Mouse (Mus musculus): ENCODE measurements around the gene Olfr652. TPM values are rescaled to one million over a fixed set of nuclear protein-coding genes. Genes with fewer than 3 reads are reported as not detected.

The Olfr652 gene
- not detected in 2 replicates for polyA plus RNA-seq (2016; fragmentation: Nextera tagmentation; extraction: Ambion mirVana)

- no peak within 1 kb of the TSS for H3K27ac ChIP-seq
- ATAC-seq (ENCODE audit: insufficient number of reproducible peaks, insufficient read depth, low FRiP score, low TSS enrichment): no peak
- H3K9me3 ChIP-seq: no peaks in the 10 kb centered on the region
- no peak within 1 kb of the TSS for H3K4me3 ChIP-seq
- H3K36me3 ChIP-seq: no peaks in the 10 kb centered on the region
- H3K4me1 ChIP-seq: no peaks in the 10 kb centered on the region
- no peaks in the 10 kb centered on the region for H3K27me3 ChIP-seq
- H3K9ac ChIP-seq: no peak within 1 kb of the TSS
- no peak within 1 kb of the TSS for H3K4me2 ChIP-seq (replicated peaks)
Measured at GRCm38 (mm10) chr7:104560601-104561000, at the start of gene Olfr652. Gene Olfr652, plus strand, starts transcription at chr7:104560901.

GRCm38 (mm10) chr7:104549833-104550232 lies 10.9 kb upstream of the Olfr652 start, which contains the start of gene Olfr651:
Gene Olfr651, plus strand, starts transcription at chr7:104550133.
- Histone ChIP-seq H3K4me1 (no peaks in the 10 kb centered on the region), H3K9ac (no peak within 1 kb of the TSS), H3K27ac (no peak within 1 kb of the TSS), H3K4me3 (no peak within 1 kb of the TSS), H3K9me3 (no peaks in the 10 kb centered on the region), H3K4me2 (replicated peaks) (no peak within 1 kb of the TSS), H3K36me3 (no peaks in the 10 kb centered on the region), H3K27me3 (no peaks in the 10 kb centered on the region)
- 74% methylated on average over 5 of the region's 5 CpGs for WGBS
- ATAC-seq (ENCODE audit: insufficient number of reproducible peaks, insufficient read depth, low FRiP score, low TSS enrichment): no peak

GRCm38 (mm10) chr7:104552700-104553099 lies 8.0 kb upstream of the Olfr652 start:
- H3K36me3 ChIP-seq: no peaks in the 10 kb centered on the region
- no peak overlapping the region for H3K4me3 ChIP-seq
- WGBS: 70% methylated on average over 1 of the region's 1 CpGs
- H3K27ac ChIP-seq: no peak overlapping the region
- H3K27me3 ChIP-seq: no peaks in the 10 kb centered on the region
- no peak overlapping the region for H3K4me2 ChIP-seq (replicated peaks)
- H3K9ac ChIP-seq: no peak overlapping the region
- ATAC-seq (ENCODE audit: insufficient number of reproducible peaks, insufficient read depth, low FRiP score, low TSS enrichment): no peak
- H3K9me3 ChIP-seq: no peaks in the 10 kb centered on the region
- H3K4me1 ChIP-seq: no peaks in the 10 kb centered on the region

GRCm38 (mm10) chr7:104577014-104577413 lies 16.3 kb downstream of the Olfr652 start, which contains the start of gene Olfr653:
Gene Olfr653, plus strand, starts transcription at chr7:104577314.
- no peak within 1 kb of the TSS for H3K4me3 ChIP-seq
- H3K27me3 ChIP-seq: no peaks in the 10 kb centered on the region
- H3K4me2 ChIP-seq (replicated peaks): no peak within 1 kb of the TSS
- H3K27ac ChIP-seq: no peak within 1 kb of the TSS
- H3K9me3 ChIP-seq: no peaks in the 10 kb centered on the region
- no peak within 1 kb of the TSS for H3K9ac ChIP-seq
- H3K36me3 ChIP-seq: no peaks in the 10 kb centered on the region
- WGBS: 74% methylated on average over 2 of the region's 2 CpGs
- ATAC-seq (ENCODE audit: insufficient number of reproducible peaks, insufficient read depth, low FRiP score, low TSS enrichment): no peak
- no peaks in the 10 kb centered on the region for H3K4me1 ChIP-seq

- 91% methylated on average over 4 of the region's 4 CpGs for WGBS
- Histone ChIP-seq H3K9me3 (no peaks in the 10 kb centered on the region), H3K36me3 (no peaks in the 10 kb centered on the region), H3K4me3 (no peak overlapping the region), H3K27ac (no peak overlapping the region), H3K4me1 (no peaks in the 10 kb centered on the region), H3K9ac (no peak overlapping the region), H3K4me2 (replicated peaks) (no peak overlapping the region), H3K27me3 (no peaks in the 10 kb centered on the region)
- no peak for ATAC-seq (ENCODE audit: insufficient number of reproducible peaks, insufficient read depth, low FRiP score, low TSS enrichment)
Measured at GRCm38 (mm10) chr7:104580846-104581245, 20.1 kb downstream of the Olfr652 start.

- ATAC-seq (ENCODE audit: insufficient number of reproducible peaks, insufficient read depth, low FRiP score, low TSS enrichment): no peak
- 83% methylated on average over 4 of the region's 4 CpGs for WGBS
- no peak overlapping the region for H3K4me3 ChIP-seq
Measured at GRCm38 (mm10) chr7:104581429-104581828, 20.7 kb downstream of the Olfr652 start.

GRCm38 (mm10) chr7:104586725-104587124 lies 26.0 kb downstream of the Olfr652 start, which contains the start of gene Olfr654:
Gene Olfr654, plus strand, starts transcription at chr7:104587025.
- Histone ChIP-seq H3K9me3 (no peaks in the 10 kb centered on the region), H3K27me3 (no peaks in the 10 kb centered on the region), H3K27ac (no peak within 1 kb of the TSS), H3K36me3 (no peaks in the 10 kb centered on the region), H3K4me1 (no peaks in the 10 kb centered on the region), H3K9ac (no peak within 1 kb of the TSS), H3K4me3 (no peak within 1 kb of the TSS), H3K4me2 (replicated peaks) (no peak within 1 kb of the TSS)
- no peak for ATAC-seq (ENCODE audit: insufficient number of reproducible peaks, insufficient read depth, low FRiP score, low TSS enrichment)
- WGBS: 94% methylated on average over 4 of the region's 4 CpGs

More at GRCm38 (mm10) chr7:104581429-104581828, 20.7 kb downstream of the Olfr652 start:
- Histone ChIP-seq H3K9ac (no peak overlapping the region), H3K4me2 (replicated peaks) (no peak overlapping the region), H3K27me3 (no peaks in the 10 kb centered on the region), H3K36me3 (no peaks in the 10 kb centered on the region), H3K27ac (no peak overlapping the region), H3K4me1 (no peaks in the 10 kb centered on the region), H3K9me3 (no peaks in the 10 kb centered on the region)

- 80% methylated on average over 5 of the region's 5 CpGs for WGBS
- Histone ChIP-seq H3K9me3 (no peaks in the 10 kb centered on the region), H3K9ac (no peak overlapping the region), H3K4me2 (replicated peaks) (no peak overlapping the region), H3K4me1 (no peaks in the 10 kb centered on the region), H3K4me3 (no peak overlapping the region), H3K27me3 (no peaks in the 10 kb centered on the region), H3K36me3 (no peaks in the 10 kb centered on the region), H3K27ac (no peak overlapping the region)
- ATAC-seq (ENCODE audit: insufficient number of reproducible peaks, insufficient read depth, low FRiP score, low TSS enrichment): no peak
Measured at GRCm38 (mm10) chr7:104588274-104588673, 27.6 kb downstream of the Olfr652 start.

- H3K36me3 ChIP-seq: no peaks in the 10 kb centered on the region
- no peaks in the 10 kb centered on the region for H3K27me3 ChIP-seq
- H3K4me1 ChIP-seq: no peaks in the 10 kb centered on the region
- no peaks in the 10 kb centered on the region for H3K9me3 ChIP-seq
- no peak for ATAC-seq (ENCODE audit: insufficient number of reproducible peaks, insufficient read depth, low FRiP score, low TSS enrichment)
- 78% methylated on average over 2 of the region's 2 CpGs for WGBS
- no peak within 1 kb of the TSS for H3K9ac ChIP-seq
- H3K4me2 ChIP-seq (replicated peaks): no peak within 1 kb of the TSS
- H3K4me3 ChIP-seq: no peak within 1 kb of the TSS
- no peak within 1 kb of the TSS for H3K27ac ChIP-seq
Measured at GRCm38 (mm10) chr7:104601679-104602078, 41.0 kb downstream of the Olfr652 start, which contains the start of gene Olfr655. Gene Olfr655, minus strand, starts transcription at chr7:104601779.

- Histone ChIP-seq H3K27ac (no peak overlapping the region), H3K36me3 (no peaks in the 10 kb centered on the region), H3K4me3 (no peak overlapping the region), H3K9me3 (no peaks in the 10 kb centered on the region), H3K4me1 (no peaks in the 10 kb centered on the region), H3K9ac (no peak overlapping the region), H3K27me3 (no peaks in the 10 kb centered on the region), H3K4me2 (replicated peaks) (no peak overlapping the region)
- ATAC-seq (ENCODE audit: insufficient number of reproducible peaks, insufficient read depth, low FRiP score, low TSS enrichment): no peak
- 5% methylated on average over 3 of the region's 3 CpGs for WGBS
Measured at GRCm38 (mm10) chr7:104603173-104603572, 42.5 kb downstream of the Olfr652 start.

GRCm38 (mm10) chr7:104604727-104605126 lies 44.0 kb downstream of the Olfr652 start:
- H3K36me3 ChIP-seq: no peaks in the 10 kb centered on the region
- H3K4me3 ChIP-seq: no peak overlapping the region
- no peak for ATAC-seq (ENCODE audit: insufficient number of reproducible peaks, insufficient read depth, low FRiP score, low TSS enrichment)
- H3K4me2 ChIP-seq (replicated peaks): no peak overlapping the region
- H3K27ac ChIP-seq: no peak overlapping the region
- no peaks in the 10 kb centered on the region for H3K4me1 ChIP-seq
- no peaks in the 10 kb centered on the region for H3K9me3 ChIP-seq
- no peaks in the 10 kb centered on the region for H3K27me3 ChIP-seq
- H3K9ac ChIP-seq: no peak overlapping the region

- no peak for ATAC-seq (ENCODE audit: insufficient number of reproducible peaks, insufficient read depth, low FRiP score, low TSS enrichment)
- Histone ChIP-seq H3K27me3 (no peaks in the 10 kb centered on the region), H3K9ac (no peak within 1 kb of the TSS), H3K9me3 (no peaks in the 10 kb centered on the region), H3K27ac (no peak within 1 kb of the TSS), H3K36me3 (no peaks in the 10 kb centered on the region), H3K4me3 (no peak within 1 kb of the TSS), H3K4me1 (no peaks in the 10 kb centered on the region), H3K4me2 (replicated peaks) (no peak within 1 kb of the TSS)
- WGBS: 82% methylated on average over 4 of the region's 4 CpGs
Measured at GRCm38 (mm10) chr7:104613655-104614054, 53.0 kb downstream of the Olfr652 start, which contains the start of gene Olfr656. Gene Olfr656, plus strand, starts transcription at chr7:104613955.

Data from embryonic facial prominence, embryonic 12.5 days (tissue).